Mouse (Mus musculus): ENCODE data around the gene Phex.

Phex gene

GRCm38 (mm10) chrX:157307411-157307810 lies 107.7 kb downstream of the Phex start:
- no peak for DNase-seq (ENCODE audit: low spot score)

GRCm38 (mm10) chrX:157306796-157307405 lies 108.2 kb downstream of the Phex start:
- no peak for DNase-seq (ENCODE audit: low spot score)

DNA sequence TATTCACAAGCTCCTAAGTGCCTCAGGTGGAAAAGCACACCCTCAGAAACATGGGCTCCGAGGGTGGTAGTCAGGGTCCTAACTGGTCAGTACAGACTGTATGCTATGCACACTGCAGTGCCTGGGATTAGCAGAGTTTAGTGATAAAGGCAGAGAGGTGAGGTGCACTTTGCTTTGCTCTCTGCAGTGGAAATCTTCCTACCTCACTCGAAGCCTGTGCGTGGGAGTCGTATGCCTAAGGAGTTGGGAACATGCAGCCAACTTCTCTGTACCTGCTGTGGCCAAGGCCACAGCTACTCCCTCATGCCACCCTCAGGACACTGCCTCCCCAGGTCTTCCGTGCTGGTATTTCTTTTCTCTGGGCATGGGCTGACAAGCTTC lies 109.3 kb downstream of the Phex start:
- DNase-seq (ENCODE audit: low spot score), result no peak

GRCm38 (mm10) chrX:157305193-157305851 lies 109.8 kb downstream of the Phex start:
- no peak for DNase-seq (ENCODE audit: low spot score)

DNA sequence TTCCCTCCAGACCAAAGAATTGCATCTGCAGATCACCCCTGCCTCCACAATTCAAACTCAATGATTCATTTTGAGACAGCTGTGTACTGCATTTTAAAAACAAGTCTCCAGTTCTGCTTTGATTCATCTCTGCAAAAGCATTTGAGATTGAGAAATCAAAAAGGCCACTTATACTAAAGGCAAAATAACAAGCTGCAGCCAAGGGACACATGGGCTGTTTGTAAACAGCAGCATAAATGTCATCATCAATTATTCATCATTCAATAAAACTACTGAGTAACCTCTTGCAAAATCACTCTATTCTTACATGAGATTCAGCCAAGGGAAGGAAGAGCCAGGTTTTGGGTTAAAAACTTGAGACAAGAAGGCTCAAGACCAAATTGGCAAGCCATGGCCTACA lies 122.7 kb downstream of the Phex start:
- DNase-seq (ENCODE audit: low spot score), result no peak

- no peak for DNase-seq (ENCODE audit: low spot score)
These were observed 138.5 kb downstream of the Phex start for GRCm38 (mm10) chrX:157276581-157276980.

DNA sequence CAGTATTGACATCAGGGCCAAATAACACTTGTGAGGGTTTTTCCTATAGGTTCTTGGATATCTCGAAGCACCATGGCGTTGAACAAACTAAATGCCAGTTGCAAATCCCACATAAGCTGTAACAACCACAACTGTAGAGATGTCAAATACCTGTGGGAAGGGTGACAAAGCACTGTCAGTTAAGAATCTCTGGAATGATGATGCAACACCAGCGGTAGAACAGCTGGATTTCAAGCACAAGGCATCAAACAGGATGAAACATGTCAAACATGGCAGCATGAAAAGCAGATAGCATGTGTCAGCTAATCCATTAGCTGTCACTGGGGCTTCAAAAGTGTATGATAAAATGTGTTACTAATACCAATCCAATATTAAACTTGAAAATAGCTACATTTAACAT lies 141.8 kb downstream of the Phex start:
- DNase-seq (ENCODE audit: low spot score), result no peak

GRCm38 (mm10) chrX:157271609-157272008 lies 143.5 kb downstream of the Phex start:
- peak; percentile 2 for DNase-seq (ENCODE audit: low spot score)

GRCm38 (mm10) chrX:157269726-157270305 lies 145.3 kb downstream of the Phex start:
- no peak for DNase-seq (ENCODE audit: low spot score)

DNA sequence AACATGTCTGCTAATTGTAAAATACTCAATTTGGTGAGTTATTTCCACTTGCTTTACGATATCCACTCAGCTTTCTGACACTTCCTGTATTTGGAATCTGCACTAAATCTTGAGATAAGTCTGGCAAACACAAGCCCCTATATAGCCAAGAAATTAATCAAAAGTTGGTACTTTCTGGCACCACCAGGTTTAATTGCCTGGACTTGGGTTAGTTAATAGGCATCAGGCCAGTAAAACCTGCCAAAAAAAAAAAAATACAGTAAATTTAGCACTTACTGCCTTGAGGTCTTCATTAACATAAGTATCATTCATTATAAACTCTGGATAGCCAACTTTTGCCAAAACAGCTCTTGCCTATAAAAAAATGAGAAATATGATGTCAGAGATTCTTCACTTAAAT lies 147.0 kb downstream of the Phex start:
- DNase-seq (ENCODE audit: low spot score), result no peak

DNA sequence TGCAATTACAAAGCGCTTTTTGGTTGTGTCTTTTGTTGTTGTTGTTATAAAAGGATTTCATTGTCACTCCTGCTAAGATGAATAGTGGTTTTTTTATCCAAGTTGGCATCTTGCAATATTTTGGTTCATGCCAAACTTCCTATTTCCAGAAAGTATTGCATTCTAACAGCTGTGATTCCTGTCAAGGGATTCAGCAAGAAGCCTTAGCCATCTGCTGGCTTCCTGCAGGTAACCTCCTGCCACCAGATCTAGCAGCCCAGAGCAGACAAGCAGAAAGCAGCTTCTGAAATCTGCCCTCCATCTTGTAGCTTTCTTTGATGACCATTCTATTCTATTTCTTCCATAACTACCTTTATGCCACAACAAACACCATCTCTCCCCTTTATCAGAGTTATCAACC lies 212.4 kb downstream of the Phex start:
- DNase-seq (ENCODE audit: low spot score), result no peak

GRCm38 (mm10) chrX:157184167-157184566 lies 230.9 kb downstream of the Phex start:
- no peak for DNase-seq (ENCODE audit: low spot score)

GRCm38 (mm10) chrX:157180845-157181244 lies 234.3 kb downstream of the Phex start:
- no peak for DNase-seq (ENCODE audit: low spot score)

DNA sequence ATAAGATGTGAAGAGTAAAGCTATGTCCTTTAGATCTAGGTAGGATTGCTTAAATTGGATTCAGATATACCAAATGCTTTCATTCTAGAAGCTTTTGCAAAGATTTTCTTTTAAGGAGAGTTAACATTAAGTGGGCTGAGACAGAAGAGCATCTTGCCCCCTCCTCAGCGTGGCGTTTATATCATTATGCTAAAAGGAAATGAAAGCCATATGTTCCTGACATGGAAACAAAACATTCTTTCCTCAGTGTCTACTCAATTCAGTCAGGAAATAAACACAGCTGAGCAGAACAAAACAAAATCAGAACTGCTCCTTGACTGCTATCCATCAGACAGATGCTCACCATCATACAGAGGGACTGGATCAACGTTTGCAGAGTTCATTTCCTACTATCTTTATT lies 251.0 kb downstream of the Phex start:
- no peak for DNase-seq (ENCODE audit: low spot score)

GRCm38 (mm10) chrX:157163394-157163793 lies 251.7 kb downstream of the Phex start:
- no peak for DNase-seq (ENCODE audit: low spot score)

DNA sequence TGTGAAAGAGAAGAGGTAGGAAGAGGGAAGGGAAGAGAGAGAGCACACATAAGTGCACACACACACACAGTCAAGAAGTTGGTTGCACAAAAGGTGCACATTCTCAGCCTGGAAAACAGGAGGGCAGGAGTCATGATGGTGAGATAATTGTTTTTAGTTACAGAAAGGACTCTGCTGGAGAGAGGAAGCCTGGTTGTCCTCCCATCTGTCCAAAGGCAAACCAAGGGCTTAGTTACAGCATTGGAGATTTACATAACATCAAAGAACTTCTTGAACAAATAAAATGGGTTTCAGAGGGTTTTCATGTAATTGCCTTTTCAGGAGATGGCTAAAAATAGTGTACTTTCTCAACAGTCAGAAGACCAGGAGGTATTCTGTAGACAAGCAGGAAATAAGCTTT lies 270.4 kb downstream of the Phex start:
- DNase-seq (ENCODE audit: low spot score), result no peak

- DNase-seq (ENCODE audit: low spot score), result no peak
These were observed 275.5 kb downstream of the Phex start for GRCm38 (mm10) chrX:157139601-157140000.

All from urinary bladder, postnatal 14 days (tissue).